Mouse (Mus musculus) 3T3-L1 (cell line): ENCODE results near the gene Ip6k3.

Experiments
- DNase-seq: peaks from one replicate; pipeline ENCODE4 v3.0.0-alpha.2; 2015; ENCODE audit warnings: low read depth, low spot score

Ip6k3 gene

GRCm38 (mm10) chr17:27152976-27153723, 14.4 kb downstream of the Ip6k3 start:
- DNase-seq = peak; percentile 67

GRCm38 (mm10) chr17:27151411-27151810, 16.2 kb downstream of the Ip6k3 start:
- no peak for DNase-seq

- DNase-seq = no peak
These were observed 16.7 kb downstream of the Ip6k3 start for GRCm38 (mm10) chr17:27150871-27151270.

DNA sequence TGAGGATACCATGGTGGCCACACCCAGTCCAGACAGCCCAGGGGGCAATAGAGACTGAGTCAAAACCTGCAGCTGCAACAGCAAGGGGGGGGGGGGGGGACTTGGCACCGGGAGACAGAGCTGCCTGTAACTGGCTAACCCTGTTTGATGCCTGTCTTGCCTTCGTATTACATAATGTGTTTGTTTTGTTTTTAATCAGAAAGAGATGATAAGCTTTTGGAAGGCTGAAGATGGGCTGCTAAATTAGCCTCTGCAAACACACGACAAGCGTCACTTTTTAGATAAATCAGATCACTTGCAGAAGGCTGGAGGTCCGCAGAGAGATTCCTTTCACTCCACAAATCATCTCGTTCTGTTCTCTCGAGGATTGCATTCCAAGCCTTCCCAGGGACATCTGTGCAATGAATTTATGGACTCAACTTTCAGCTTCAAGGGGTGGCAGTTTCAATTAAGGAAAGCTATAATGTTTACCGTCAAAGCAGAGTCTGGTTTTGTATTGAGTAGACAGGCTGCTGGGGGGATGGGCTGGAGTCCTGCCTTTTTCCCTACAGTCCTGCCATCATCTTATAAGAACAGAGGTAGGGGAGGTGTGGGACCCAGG, 21.2 kb downstream of the Ip6k3 start:
- peak; percentile 75 for DNase-seq

DNA sequence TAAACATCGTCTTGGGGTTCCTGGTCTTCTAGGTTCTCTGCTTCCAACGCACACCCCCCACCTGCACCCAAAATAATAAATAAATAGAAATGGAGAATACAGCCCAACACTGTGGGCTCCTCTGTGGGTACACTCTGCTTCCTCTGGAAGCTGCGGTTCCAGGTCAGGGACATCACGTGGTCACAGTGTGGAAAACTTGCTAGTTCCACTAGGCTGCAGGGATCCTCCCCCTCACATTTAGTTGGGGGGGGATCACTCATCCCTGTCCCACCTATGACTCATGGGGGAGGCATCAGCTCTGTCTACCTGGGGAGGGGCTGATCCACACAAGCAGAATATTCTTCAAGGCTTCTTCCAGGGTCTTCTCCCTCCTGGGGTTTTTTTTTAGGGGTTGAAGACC, 23.4 kb downstream of the Ip6k3 start:
- DNase-seq = no peak

DNA sequence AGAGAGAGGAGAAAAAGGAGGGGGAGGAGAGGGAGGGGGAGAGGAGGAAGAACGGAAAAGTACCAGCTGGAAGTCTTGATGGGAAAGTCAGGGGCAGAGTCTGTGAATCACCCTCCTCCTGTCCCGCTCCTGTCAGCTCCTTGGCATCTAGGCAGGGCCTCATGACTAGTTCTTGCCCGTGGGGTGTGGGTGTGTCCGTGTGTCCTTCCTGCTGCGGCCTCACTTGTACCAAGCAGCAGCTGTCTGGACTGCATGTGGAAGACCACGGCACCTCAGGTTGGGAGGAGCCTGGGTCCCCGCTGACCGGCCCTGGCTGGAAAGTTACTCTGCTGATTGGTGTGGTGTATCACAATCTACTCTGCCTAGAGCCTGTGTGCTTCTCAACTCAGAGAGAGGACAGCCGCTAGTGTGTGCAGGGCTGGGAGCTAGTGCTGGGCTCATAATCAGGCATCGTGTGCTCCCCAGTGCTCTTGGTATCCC, 25.6 kb downstream of the Ip6k3 start:
- DNase-seq = peak; percentile 100

GRCm38 (mm10) chr17:27140262-27140661, 27.3 kb downstream of the Ip6k3 start:
- DNase-seq = peak; percentile 59

DNA sequence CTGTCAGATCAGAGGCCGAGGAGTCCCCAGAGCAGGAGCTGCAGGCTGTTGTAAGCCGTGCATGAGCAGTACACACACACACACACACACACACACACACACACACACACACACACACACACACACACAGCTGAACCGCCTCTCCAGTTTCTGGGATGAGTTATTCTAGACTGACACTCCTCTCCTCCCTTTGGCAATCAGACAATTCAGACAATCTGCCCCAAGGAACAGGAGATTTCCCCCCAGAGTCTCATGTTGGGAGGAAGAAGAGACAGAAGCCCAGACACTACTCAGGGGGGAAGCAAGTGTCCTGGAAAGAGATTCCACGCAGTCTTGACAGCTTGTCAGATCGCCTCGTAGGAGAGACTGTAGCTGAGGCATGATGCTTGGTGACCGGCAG, 28.3 kb downstream of the Ip6k3 start:
- peak; percentile 42 for DNase-seq

- DNase-seq = no peak
These were observed 29.2 kb downstream of the Ip6k3 start for GRCm38 (mm10) chr17:27138396-27138795.

- DNase-seq = peak; percentile 58
These were observed 32.9 kb downstream of the Ip6k3 start for GRCm38 (mm10) chr17:27134715-27135114.

DNA sequence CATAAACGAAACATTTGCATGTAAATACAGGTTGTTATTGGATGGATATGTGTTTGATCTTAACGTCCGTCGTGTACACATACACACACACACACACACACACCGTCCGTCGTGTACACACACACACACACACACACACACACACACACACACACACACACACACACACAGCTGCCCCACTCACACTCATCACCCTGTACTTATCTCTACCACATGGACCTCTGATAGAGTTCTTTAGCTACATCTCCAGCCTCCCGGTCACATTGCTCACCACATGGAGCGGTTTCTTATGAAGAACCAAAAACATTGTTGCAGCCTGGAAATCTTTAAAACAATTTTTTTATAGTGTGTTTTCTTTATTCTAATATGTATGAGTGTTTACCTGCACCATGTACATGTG, 33.4 kb downstream of the Ip6k3 start:
- DNase-seq = no peak

GRCm38 (mm10) chr17:27133551-27134141, 33.9 kb downstream of the Ip6k3 start, which contains the start of gene Uqcc2:
Gene Uqcc2 (minus strand): TSS chr17:27133916.
- DNase-seq = peak; percentile 97

DNA sequence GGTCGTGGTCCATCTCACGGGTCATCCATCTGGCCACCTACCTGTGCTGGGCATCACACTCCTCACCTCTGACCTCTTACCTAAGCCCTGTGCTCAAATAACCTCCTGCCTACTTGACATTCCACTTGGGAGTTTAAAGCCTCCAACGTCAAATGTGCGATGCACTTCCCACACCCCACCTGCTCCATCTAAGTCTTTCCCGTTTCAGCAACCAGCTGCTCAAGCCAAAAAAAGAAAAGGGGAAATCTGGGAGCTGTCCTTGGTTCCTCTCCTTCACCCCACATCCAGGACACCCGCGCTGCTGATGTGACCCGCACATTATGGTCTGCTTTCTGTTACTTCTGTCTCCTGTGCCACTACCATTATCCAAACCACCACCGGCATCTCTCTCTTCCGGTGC, 35.4 kb downstream of the Ip6k3 start:
- DNase-seq = no peak

- DNase-seq = peak; percentile 82
These were observed 36.3 kb downstream of the Ip6k3 start for GRCm38 (mm10) chr17:27131240-27131665.

GRCm38 (mm10) chr17:27130246-27130645, 37.3 kb downstream of the Ip6k3 start:
- no peak for DNase-seq

DNA sequence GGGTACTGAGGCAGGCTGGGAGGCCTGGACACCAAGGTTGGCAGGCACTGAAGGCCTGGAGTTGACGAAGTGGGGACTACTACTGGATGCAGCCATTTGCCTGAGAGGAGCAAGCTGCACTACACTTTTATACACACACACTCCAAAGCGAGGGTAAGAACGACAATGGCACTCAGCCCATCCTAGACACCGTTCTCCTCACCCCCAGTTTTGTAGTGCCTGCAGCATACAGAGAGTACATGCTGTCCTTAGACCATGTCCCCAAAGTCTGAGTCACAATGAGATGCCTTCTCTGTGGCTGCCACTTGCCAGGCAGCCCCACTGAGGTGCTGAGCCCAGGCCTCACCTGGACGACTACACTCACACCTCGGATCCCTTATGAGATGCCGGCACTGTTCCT, 37.8 kb downstream of the Ip6k3 start:
- DNase-seq = no peak

DNA sequence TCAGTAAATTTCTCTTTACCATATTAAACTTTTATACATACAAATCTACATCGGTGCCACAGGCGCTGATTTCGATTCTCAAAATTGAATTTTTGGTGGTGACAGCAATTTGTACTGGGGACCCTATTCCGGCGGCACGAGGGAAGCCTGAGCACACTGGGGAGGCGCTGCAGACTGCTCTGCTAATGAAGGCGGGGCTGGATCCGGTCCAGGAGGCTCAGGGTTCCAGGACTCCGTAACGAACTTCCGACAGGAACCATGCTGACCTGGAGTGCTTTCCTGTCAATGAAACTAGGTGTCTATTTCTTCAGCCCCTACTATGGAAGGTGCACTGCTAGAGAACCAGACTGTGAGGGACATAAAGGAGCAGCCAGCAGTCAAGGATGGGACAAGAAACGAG, 38.3 kb downstream of the Ip6k3 start:
- DNase-seq = no peak

DNA sequence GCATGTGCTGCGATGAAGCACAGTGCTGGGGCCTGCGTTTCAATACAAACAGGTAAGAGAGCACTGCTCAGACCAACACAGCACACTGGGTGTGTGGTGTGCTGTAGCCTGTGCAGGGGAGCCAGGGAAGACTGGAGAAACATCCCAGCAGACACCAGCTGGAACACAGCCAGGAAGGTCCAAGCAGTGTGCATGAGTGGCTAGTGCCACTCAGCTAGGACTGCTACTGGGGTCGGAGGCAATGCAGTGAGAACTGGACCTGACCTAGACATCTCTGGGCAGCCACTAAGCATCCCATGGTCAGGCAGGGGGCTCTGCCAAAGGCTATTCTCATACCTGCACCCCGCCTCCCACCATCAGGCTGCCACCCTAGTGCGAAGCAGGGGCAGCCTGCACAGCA, 39.4 kb downstream of the Ip6k3 start:
- DNase-seq = no peak

DNA sequence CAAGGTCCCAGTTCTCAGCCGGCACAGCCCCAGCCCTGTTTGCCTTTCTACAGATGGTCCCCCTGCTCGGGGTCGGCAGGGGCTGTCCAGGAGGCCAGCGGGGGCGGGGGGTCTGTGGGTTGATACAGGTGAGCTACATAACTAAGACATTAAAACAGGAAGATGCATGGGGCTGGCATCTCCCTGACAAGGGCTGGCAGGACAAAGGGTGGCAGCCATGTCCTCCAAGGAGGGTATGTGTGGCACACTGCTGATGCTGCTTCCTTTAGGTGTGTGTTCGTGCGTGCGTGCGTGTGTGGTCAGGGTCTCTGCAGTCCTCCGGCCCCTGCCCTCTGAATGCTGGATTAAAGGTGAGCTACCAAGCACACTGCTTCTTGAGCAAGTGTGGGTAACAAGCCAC, 40.6 kb downstream of the Ip6k3 start:
- DNase-seq = no peak

DNA sequence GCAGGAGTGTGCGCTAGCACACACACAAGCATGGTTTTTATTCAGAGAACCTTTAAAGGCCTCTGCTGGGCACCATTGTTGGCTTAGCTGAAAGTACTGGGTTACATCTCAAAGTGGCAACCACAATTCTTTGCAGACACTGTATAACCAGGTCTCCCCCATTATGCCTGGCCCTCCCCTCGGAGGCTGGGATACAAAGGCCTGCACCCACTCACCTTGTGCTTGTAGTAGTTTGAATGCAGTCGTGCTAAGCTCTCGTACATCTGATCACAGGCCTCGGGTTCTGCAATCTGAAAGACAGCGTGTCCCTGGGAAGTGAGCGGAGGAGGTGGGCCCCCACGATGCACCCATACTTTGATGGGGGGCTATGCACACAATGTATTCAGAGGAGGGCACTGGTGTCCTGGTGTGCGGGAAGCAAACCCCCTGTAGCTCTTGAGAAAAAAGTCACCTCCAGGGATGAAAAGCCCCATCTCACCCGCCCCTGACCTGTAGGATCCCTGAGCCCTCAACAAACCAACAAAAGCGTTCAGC, 41.9 kb downstream of the Ip6k3 start:
- no peak for DNase-seq

- DNase-seq = peak; percentile 77
These were observed 42.4 kb downstream of the Ip6k3 start for GRCm38 (mm10) chr17:27125185-27125584.

- DNase-seq = no peak
These were observed 43.7 kb downstream of the Ip6k3 start for GRCm38 (mm10) chr17:27123813-27124375.
